Mouse (Mus musculus) megakaryocyte, embryonic 14.5 days (primary cell): ENCODE measurements around the gene Dlec1.

Source experiments
- FLI1 ChIP-seq: IDR thresholded peaks from 2 replicates; pipeline ENCODE4 v1.6.1; 2012; ENCODE audit warnings: low read length, inconsistent platforms, mixed read lengths
- GATA1 ChIP-seq: IDR thresholded peaks from 3 replicates; pipeline ENCODE4 v1.6.1; 2012; ENCODE audit warnings: mixed read lengths, low read length, inconsistent platforms, borderline replicate concordance

GRCm38 (mm10) chr9:119064296-119064695, 38.0 kb upstream of the Dlec1 start:
- TF ChIP-seq GATA1, result no peak
- TF ChIP-seq FLI1, result no peak
